Mouse (Mus musculus) bone marrow macrophage, adult 2 months (primary cell): Measurements from ENCODE around the gene Sfxn5.

ENCODE experiments used
- CTCF ChIP-seq: IDR thresholded peaks from 2 replicates; pipeline ENCODE4 v1.5.1; 2012; ENCODE audit warnings: low read depth, mild to moderate bottlenecking, low read length, moderate library complexity
- POLR2A ChIP-seq: IDR thresholded peaks from 2 replicates; pipeline ENCODE4 v1.6.1; 2012; ENCODE audit warnings: mild to moderate bottlenecking, low read depth, low read length, borderline replicate concordance

DNA sequence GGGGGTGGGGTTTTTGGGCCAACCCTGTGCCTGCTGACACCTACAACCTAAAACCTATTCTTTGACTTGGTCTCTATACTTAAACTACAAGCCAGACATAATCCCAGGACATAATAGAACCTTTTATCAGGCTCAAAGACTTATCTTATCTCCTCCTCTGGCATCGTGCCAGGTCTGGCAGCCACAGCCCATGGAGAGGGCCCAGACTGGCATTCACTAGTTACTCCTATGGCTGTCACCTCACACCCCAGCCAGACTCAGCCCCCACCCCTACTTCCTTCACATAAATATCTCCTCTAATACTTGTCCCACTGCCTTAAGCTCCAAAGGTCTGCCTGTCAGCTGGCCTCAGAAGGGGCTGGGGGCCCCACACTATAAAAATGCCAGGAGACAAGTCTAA lies 33.2 kb upstream of the Sfxn5 start:
- TF ChIP-seq POLR2A (no peak), CTCF (no peak)
